Mouse (Mus musculus) regulatory T cell (primary cell): ENCODE data around the gene Dok3.
"Not testable (repeated sequence)": the region's sequence is repeated elsewhere in the genome, so short reads cannot be mapped to it uniquely, and the experiment has no call there.

Experiments used
- in situ Hi-C: fragments of 300-600 bp; cut with MboI, MseI; formaldehyde crosslinking; loops from one replicate; pipeline ENCODE4 v1.15.1; 2025; ENCODE audit warnings: high pct_unique_total_duplicates

Gene Dok3

DNA sequence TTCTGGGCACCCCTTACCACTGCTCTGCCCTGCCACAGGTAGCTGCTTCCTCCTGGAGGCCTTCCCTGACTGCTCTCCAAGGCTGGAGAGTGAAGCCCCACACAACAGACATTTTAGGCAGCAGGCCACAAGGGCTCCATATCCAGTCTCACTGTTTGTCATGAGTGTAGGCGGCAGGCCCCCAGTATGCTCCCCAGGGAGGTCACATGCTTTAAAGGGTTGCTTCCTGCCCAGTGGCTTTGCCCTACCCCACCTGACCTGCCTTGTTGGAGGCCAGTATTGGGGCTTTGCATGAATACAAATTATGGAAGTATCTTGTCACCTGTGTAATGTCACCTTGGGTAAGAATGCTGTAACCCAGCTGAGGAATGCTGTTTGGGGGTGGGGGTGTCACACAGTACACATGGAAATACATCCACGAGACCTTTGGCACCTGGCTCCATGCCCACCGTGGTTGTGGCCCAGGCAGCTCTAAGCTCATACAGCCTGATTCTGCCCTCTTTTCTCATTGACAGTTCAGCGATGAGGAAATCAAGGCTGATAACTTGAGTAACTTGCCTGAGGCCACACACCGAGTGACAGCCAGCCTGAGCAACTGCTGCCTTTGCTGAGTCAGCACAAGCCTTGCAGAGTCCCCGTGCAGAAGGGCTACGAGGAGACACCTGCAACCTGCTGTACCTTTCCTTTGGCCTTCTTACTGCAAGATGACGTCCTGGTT lies at the start of gene Dok3:
Dok3 (minus strand) TSS at position 99 of the 718 bp plus-strand sequence.
- in situ Hi-C loops = no loop called here

DNA sequence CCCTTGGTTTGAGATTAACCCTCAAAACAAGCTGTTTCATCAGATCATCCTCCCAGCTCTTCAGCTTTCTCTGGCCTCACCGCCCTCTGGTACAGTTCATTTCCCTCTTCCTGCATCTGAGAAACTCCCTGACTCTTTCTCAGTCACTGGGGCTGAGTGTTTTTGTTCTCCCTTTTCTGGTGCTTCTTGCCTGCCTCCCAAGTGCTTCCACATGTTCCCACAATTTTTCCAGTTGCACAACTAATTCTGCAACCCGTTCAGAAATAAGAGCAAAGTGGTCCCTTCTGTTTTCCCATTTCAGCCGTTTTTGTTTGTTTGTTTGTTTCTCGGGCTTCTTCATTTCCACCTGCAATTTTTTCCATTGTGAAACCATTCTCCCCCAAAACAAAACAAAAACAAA lies 49.0 kb upstream of the Dok3 start:
- in situ Hi-C loops = no loop called here

DNA sequence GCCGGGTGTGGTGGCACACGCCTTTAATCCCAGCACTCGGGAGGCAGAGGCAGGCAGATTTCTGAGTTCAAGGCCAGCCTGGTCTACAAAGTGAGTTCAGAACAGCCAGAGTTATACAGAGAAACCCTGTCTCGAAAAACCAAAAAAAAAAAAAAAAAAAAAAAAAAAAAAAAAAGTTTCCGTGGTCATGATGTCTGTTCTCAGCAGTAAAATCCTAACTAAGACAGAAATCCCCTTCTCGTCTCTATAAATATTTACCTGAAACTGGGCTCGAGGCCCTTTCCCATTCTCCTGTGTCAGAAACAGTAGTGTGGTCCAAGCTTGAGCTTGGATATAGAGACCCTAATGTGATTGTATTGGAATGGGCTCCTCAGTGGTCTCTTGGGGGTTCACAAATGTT lies 47.8 kb upstream of the Dok3 start:
- in situ Hi-C loops = not testable (repeated sequence)

DNA sequence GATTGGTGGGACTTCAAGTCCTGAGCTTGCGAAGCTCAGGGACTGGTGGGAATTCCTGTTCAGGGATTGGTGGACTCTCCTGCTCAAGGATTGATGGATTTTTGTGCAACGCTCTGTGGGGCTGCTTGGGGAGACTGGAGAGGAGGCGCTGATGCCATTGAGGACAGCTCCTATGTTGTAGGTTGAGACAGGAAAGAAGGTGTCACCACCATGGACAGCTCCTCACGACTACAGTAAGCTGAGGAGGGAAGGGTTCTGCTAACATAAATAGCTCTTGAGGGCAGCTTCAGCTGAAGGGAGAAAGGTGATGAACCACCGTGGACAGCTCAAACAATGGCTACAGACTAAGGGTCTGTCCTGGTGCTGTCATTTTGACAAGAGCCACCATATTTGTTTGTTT lies 46.8 kb upstream of the Dok3 start:
- in situ Hi-C loops = no loop called here

DNA sequence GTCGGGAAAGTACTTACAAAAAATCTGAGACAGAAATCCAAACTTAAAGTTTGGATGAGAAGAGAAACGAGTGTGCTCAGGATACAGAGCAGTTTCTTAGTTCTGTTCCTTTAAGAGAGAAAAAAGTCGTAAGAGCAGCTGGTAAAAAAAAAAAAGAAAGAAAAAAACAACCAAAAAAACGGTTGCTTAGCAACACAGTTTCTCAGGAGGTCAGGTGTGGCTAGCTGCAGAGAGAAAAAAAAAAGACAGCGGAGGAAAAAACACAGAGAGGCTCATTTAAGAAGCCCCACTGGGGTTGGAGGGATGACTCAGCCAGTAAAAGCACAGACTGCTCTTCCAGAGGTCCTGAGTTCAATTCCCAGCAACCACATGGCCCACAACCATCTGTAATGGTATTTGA lies 45.2 kb upstream of the Dok3 start:
- in situ Hi-C loops = no loop called here

DNA sequence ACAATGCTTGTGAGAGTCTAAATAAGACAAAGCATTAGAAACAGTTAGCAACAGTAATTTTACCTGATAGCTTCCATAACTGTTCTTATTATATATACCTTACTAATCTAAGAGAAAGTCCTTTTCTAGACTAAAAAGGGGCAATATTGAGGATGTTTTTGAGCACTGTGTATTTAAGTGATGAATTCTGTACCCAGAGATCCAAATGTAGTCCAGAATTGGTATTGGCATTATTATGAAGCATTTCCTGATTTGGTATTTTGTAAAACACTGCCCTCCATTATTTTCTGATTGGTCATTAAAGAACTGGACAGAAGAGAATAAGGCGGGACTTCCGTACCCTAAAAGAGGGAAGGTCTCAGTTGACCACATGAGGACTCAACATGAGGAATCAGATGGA lies 44.3 kb upstream of the Dok3 start, which contains the start of gene Tmed9:
Tmed9 (plus strand) TSS at position 301 of the 400 bp plus-strand sequence.
- in situ Hi-C loops = no loop called here

DNA sequence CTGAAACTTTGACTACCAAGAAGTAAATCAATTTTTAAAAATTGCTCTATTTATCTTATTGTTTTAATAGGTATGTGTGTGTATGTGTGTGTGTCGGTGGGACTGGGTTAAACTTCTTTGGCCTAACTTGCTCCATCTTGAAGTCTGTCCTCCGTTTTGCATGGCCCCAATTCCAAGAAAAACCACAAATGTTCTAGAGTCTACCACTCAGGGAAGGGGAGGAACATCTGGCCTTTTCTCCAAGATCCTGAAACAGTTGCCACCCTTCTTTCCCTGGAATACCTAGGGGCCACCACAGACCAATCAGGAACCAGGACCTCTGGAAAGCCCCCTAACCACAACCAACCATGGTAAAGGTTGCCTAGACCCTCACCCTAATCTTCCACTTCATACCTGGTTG lies 42.9 kb upstream of the Dok3 start:
- in situ Hi-C loops = no loop called here

DNA sequence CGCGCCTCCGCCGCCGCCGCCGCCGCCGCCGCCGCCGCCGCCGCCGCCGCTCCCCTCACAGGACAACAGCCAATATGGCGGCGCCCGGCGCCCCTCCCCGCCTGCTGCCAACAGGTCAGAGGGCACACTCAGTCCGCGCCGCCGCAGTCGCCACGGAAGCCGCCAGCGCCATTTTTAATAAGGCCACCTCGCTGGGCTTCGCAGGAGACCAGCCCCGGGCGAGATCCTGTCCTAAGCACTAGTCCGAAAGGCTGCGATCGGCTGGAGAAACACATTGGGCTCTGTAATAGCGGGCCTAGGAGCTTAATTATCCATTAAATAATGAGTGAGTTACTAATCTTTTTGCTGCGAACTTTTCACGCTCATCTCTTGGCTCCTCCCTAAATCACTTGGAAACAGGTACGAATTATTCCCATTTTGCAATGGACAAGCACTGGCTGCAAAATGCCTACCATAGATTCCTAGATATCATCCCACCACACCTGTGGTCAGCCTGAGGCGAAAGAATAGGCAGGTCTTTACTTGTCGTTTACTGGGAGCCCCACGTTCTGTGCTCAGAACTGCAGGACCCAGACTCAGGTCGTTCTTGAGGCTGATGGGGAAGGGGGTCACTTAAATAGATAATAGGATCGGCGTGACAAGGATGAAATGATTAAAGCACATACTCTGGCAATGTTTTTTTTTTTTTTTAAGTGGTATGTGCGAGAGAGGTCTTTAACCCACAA lies 42.1 kb upstream of the Dok3 start, which contains the start of gene Fam193b:
Fam193b (minus strand) TSS at position 94 of the 725 bp plus-strand sequence.
- in situ Hi-C loops = no loop called here

DNA sequence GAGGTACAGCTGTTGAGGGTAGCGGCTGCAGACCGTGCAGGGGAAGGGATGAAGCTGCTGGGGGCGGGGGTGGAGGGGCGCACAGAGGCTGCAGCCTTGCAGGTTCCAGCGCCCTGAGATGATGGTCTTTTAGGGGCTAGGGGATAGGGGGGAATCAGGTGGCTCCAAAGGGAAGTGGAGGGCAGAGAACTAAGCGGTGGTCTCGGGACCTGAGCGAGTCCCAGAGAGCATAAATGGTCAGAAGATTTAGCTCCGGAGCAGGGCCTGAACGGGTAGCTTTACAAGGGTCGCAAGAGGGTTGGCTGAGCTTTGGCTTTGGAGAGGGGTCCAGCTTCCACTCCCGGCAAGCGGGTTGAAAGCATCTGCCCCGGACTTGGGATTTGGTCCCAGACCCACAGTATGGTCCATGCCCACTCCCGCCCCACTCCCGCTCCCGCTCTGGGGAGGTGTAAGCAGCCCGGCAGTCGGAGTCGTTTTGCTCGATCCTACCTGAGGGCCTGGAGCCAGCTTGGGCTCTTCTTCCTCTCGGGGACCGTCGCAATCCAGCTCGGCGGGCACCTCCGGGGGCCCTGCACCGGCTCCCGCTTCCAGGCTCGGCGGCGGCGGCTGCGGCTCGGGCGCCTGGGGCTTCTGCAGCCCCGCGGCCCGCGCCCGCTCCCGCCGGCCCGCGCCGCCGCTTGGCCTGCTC lies 41.3 kb upstream of the Dok3 start:
- in situ Hi-C loops = no loop called here

DNA sequence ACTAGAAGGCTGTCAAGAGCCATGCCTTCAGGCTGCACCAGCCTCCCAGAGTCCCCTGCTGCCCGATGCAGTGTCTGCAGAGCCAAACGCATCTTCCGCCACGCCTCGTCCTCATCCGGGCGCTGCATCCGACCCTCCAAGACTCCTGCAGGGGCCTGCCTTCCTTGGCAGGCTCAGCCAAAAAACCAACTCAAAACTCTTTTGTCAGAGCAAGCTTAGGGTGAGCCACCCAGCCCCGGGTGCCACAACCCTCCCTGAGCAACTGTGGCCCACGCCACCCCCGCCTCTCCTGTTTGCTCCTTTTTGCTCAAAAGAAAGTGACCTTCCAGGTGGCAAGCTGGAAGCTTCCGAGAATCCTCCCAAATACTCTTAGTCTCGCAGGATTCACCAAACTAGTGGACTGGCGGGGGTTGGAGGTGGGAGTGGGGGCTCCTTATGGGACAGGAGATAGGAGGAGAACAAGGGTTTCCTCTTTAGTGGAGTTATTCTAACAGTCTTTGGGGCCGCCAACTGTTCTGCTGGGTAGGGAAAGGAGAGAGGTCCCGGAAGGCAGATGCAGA lies 40.7 kb upstream of the Dok3 start:
- in situ Hi-C loops = no loop called here

DNA sequence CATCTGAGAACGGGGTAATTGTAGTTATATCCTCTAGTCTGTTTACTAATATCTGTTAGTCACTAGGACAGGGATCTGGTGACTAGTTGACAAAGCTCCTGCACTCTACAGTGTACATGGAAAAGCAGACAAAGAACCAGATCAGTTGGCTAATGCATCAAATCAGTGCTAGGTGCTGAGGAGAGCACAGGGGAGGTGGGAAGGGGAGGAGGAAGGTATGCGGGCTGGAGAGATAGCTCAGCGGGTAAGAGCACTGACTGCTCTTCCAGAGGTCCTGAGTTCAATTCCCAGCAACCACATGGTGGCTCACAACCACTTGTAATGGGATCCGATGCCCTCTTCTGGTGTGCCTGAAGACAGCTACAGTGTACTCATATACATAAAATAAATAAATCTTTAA lies 39.4 kb upstream of the Dok3 start:
- in situ Hi-C loops = not testable (repeated sequence)

DNA sequence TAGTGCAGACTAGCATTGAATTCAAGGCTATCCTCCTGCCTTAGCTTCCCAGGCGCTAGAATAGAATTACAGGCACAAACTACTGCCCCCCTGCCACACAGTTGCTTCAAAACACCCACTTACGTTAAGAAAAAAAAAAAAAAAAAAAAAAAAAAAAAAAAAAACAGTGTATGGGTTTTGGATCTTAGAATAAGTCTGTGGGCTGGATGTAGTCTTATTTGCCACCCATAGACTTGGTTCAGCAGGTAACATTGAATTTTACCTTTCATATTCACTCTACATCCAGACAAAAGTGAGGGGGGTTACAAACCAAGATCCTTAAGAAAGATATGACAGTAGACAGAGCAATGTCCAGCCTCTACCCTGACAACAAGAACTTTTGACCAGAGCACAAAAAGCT lies 38.9 kb upstream of the Dok3 start:
- in situ Hi-C loops = no loop called here

DNA sequence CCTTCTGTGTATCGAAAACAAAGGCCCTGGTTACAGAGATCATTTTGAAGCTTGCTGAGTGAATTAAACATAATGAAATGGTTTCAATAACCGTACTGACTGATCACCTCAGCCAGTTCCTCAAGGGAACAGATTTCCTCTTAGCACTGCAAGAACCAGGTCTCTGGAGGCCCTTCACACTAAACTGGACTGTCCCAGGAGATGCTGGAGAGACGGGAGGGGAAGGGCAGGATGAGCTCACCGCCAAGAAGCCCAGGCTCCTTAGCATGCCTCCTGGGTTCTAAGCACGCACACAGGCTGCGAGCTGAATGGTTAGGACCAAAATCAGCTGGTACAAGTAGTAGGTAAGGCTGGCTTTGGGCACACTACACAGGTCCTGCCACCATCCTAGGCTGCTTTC lies 37.9 kb upstream of the Dok3 start:
- in situ Hi-C loops = no loop called here

DNA sequence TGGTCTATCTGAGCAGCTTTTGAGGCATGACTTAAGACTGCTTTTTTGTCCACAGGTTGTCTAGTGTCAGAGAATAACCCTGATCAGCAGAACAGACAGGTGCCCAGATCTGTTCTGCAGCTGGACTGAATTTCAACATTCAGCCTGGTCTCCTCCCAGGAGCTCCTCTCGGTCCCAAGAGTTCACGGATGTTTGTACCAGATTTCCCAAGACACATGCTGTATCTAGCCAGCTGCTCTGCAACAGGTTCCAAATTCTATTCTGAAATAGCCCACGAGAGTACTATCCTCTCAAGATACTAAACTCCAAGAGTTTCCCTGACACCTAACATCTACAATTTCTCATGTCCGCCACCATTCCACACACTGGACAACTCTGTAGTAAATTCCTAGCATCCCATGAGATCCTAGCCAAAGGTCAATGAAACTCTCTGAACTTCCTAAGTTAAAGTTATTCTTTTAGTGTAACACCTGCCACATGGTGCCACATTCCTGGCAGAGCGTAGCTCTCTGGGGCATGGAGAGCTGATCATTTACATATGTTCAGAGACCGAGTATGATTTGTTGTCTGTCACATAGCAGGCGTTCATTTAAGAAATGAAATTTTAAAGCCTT lies 34.3 kb upstream of the Dok3 start:
- in situ Hi-C loops = no loop called here

DNA sequence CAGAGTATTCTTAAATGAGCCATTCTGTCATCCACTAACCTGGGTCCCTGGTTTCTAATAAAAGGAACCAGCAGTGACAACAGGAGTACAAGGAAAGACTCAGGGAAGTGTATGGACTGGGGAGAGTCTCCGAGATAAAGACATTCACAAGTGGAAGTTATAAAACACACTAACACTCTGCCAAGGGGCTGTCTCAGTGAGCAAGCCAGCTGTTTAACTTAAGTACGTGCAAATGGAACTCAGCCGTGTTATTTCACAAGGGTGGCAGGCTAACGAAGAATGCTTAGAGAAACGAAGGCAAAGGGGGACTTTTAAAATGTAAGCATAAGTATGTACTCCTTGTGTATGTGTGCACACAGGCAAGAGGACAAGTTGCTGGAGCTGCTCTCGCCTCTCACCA lies 28.4 kb upstream of the Dok3 start:
- in situ Hi-C loops = no loop called here

DNA sequence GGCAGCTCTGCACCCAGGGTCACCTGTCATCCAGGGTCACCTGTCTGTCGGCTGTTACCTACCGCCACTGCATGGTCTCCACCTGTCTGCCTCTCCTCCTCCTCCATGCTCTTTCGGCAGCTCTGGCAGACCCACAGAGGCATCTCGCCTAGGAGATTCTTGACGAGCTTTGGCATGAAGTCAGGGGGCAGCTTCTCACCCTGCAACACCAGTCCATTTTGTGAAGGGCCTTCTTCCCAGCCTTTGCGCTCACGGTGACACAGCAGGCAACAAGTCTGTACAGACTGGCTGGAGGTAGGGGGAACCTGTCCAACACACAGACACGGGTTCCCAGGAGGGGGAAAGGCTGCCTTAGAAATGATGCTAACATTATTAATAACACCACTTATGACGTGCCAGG lies 26.8 kb upstream of the Dok3 start:
- in situ Hi-C loops = no loop called here

DNA sequence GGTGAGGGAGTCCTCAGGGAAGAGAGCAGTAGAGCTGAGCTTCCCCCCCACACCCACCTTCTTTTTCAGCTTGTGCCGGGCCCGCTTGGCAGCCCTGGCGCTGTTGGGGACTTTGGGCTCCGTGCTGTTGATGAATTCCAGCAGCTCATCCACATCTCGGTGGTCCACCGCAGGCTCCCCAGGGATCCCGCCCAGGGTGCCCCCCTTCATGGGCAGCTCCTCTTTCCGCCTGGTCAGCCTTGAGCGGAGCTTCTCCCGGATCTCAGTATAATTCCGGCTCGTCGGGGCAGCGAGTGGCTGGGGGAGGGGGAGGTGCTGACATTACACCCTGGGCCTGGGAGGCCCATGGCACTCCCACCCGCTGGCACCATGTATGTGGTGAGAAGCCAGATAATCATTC lies 20.0 kb upstream of the Dok3 start:
- in situ Hi-C loops = no loop called here

DNA sequence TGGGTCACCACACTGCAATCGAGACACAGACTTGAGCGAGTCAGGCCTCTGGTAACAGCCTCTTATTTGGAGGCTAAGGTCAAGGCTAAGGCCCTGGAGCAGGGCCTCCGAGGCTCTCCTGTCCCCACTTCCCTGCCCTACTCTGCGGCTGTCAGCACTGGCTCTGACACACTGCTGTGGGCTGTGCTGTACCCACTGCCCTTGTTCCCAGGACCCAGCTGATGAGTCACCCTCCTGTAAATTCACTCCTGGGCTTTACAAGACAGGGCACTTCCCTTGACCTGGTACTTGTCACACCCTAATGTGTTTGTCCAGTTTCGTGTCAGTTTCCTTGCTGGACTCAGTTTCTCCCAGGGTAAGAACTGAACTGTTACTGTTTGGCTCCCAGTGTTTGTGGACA lies 19.3 kb upstream of the Dok3 start:
- in situ Hi-C loops = no loop called here

DNA sequence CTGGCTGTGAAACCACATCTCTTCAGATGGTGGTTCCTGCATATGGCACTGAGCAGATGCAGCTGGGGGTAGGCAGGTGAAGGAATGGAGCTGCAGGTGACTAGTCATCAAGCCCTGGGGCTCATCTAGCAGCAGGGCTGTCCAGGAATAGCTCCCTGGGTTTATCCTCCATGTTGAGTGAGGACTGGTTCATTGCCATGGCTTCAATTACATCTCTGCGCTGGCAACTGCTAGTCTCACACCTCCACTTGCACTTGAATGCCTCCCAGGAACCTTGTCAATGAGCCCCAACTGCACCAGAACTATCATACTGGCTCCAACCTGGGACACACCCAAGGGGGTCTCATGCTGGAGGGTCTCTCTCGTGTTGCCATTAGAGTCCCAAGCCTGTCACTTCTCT lies 18.8 kb upstream of the Dok3 start:
- in situ Hi-C loops = no loop called here

DNA sequence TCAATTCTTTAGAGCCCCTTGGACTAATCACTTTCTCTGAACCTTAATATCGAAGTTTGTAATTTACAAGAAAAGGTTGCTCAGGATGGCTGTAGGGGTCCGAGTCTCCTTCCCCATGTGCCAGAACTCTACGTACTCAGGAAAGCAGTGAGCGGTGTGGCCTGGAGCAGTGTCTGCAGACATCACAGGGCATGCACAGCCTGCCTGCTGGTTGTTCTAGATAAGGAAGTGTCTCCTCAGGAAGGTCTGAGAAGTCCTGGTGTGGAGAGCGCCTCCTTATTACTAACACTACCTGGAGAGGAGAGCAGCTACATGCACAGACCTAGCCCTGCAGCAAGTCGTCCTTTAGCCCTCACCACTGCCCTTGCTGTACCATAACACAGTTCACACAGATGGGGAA lies 15.7 kb upstream of the Dok3 start:
- in situ Hi-C loops = no loop called here

DNA sequence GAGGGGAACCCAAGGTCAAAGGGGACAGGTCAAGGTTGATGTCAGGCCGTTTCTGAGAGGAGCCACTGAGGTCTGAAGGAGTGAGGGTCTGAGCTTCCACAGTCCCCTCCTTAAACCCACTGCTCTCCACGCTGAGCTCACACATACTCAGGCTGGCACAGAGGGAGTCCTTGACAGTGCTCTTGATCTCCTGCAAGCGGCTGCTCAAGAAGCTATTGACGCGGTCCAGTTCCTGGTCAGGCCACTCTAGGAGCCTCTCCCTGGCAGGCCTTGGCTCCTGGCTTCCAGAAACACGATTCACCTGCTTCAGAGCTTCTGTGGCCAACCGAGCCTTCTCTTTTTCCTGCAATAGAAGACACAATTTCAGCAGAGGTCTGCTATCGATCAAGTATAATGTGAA lies 14.4 kb upstream of the Dok3 start:
- in situ Hi-C loops = no loop called here

DNA sequence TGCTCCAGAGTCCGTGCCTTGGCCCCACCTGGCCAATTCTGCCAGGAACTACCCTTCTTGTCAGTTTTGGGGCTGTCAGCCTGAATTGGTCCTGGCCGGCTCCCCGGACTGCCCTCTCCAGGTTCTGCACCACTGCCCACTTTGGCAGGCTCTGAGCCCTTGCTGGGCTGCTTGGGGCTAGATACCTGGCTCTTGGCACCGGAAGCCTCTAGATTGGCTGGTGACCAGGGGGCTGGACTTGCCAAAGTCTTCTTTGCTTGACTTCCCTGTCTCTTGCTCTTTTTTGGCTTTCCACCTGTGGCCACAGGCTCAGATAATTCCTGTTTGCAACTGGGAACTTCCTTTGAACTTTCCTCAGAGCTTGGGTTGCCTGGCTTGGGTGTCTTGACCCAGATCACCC lies 13.8 kb upstream of the Dok3 start:
- in situ Hi-C loops = no loop called here
